Mouse (Mus musculus) kidney, adult 8-10 months (tissue): Measurements from ENCODE around the gene Ammecr1.

Experiments used
- DNase-seq, 2 experiments: peaks; one replicate each; pipeline ENCODE4 v3.0.0; 2022

Ammecr1 gene

DNA sequence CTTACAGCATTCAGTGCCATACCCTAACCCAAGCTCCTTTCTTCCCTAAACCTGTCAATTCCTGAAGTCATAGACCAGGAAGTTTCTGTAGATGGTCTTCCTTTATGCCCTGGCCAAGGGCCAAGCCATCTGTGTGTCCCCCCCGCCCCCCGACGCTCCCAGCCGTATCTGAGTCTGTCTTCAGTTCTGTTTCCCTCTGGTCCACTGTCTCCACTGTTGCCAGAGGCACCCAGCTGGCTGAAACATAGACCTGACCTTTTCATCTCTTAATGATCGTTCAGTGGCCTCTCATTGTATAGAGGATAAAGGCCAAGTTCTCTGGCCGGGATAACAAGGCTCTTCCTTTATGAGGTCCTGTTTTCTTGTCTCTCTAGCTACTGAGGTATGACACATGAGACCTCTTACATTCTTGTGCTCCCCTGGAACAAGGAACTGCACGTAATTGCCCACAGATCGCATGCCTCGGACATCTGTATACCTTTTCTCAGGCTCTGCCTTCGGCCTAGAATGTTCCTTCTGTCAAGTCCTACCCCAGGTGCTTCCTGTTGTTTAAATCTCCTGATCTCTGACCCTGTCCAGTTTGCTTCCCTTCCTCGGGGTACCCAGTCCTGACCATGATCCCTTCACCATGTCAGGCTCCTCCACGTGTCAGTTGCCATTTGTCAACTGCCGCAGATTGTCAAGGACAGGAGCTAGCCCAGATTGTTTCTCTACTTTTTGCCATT is 138.2 kb downstream of the Ammecr1 start:
- no peak for DNase-seq

DNA sequence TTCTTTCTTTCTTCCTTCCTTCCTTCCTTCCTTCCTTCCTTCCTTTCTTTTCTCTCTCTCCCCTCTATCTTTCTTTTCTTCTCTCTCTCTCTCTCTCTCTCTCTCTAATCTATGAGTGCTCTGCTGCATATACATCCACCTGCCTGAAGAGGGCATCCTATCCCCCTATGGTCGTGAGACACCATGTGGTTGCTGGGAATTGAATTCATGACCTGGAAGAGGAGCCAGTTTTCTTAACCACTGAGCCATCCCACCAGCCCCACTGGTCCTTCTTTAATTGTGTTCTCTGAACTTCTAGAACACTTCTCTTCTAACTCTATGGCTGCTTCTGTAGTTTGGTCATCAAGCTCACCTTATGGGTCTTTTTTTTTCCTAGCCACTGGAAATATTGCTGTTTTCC is 138.9 kb downstream of the Ammecr1 start:
- DNase-seq: no peak

- no peak for DNase-seq
These were observed 141.2 kb downstream of the Ammecr1 start for GRCm38 (mm10) chrX:142825309-142825708.

DNA sequence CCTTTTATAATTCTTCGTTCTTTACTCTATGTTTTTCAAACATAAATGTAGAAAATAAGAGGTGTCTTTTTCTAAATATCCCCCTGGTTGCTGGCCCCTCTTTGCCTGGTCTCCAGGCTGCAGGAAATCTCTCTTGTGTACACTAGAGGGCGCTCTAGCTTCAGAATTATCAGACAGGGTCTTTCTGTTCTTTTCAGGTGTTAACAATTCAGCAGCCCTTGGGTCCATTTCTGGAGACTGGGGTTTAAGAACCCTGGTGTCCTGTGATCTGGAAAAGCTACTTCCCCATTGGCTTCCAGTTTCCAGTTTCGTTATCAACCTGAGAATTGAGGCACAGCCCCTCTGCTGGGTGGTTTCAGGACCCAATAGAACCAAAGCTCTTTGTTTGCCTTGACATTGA is 144.7 kb downstream of the Ammecr1 start:
- no peak for DNase-seq

DNA sequence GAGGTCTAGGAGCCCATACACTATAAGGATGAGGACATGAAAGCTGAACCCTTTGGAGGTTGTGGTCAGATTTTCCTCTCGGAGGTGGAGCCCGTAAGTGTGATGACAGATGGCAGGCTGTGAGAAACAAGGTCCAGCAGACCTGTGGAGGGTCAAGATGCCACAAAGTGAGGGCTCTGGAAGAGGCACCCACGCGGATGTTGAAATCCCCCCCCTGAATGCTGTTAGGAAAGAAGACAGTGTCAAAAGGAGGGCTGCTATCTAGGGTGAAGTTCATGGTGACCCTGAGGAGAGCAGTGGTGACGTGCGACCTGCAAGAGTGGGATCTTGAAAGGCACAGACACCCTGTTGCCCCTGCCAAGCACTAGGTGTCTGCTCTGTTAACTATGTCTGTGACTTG is 145.3 kb downstream of the Ammecr1 start:
- DNase-seq: no peak

GRCm38 (mm10) chrX:142818057-142818682 is 148.4 kb downstream of the Ammecr1 start:
- peak in 1 of 2 experiments; percentile 40 for DNase-seq

DNA sequence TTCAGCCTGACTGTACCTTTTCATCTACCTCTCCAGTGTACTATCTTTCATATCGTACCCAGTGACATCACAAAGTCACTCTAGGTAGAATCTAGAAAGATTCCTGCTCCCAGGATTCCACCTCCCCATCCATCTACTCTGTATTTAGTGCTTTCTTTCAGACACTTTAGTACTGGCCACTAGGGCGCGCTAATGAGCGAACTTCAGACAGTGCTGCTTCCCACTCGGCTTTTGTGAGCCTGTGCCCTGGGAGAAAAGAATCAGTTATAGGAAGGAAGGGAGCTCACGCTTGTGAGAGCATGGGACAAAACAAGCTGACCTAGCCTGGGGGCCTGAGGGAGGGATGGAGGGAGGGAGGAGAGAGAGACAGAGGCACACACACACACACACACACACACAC is 153.4 kb downstream of the Ammecr1 start:
- peak in 1 of 2 experiments; percentile 22 for DNase-seq

DNA sequence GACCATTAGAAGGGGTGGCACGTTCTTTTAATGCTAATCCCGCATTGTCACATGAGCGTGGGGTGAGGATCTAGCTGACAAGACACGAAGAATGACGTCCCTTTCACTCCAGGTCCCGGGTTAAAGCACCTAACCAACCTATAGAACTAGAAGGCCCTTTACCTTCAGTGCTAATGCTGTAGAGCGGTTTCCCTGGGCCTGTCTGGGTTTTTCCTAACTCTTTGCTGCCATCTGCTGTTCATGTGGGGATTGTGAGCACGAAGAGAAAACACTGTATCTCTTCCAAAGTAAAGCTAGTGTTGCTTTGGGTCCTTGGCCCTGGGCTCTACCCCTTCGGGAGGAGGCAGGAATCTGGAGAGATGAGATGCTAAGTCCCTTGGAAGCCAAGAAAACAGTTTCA is 158.1 kb downstream of the Ammecr1 start:
- DNase-seq: peak; percentile 39 to 40

DNA sequence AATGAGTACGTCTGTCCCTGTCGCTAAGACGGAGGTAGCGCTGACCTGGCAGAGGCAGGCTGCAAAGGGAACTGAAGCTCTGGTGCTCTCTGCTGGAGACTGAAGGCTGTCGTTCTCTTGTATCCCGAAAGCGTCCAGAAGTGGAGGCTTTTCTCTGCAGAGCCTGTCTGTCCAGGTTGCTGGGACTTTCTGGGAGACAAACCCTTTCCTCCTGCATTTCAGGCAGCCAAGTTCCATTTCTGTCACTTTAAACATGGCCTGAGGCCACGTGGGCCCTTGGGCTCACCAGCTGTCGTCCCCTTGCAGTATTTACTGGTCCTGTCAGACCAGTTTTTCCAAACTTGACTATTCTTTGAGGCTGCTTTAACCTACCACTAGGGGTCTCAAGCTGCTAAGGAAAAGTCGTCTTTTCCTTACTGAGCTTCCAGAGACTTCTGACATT is 159.9 kb downstream of the Ammecr1 start:
- peak; percentile 14 to 15 for DNase-seq

GRCm38 (mm10) chrX:142806126-142806525 is 160.4 kb downstream of the Ammecr1 start:
- peak in 1 of 2 experiments; percentile 6 for DNase-seq

DNA sequence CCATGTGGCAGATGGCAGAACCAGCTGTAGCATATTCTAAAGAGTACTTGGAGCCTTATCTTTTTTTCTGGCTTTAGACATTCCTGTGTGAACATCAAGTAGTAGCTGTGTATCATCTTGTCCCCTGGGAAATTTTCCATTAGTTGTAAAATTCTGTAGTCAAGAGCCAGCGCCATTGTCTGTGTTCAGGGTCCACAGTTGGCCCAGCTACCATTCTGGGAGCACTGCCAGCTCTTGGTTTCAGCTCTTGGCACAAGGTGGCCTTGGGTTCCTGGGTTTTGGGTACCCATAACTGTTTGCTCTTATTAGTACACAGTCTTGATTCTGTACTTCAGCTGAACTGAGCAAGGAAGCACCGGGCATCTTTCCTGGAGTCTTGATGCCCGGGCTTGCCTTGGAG is 161.9 kb downstream of the Ammecr1 start:
- DNase-seq: no peak
